In the genomic region with DNA sequence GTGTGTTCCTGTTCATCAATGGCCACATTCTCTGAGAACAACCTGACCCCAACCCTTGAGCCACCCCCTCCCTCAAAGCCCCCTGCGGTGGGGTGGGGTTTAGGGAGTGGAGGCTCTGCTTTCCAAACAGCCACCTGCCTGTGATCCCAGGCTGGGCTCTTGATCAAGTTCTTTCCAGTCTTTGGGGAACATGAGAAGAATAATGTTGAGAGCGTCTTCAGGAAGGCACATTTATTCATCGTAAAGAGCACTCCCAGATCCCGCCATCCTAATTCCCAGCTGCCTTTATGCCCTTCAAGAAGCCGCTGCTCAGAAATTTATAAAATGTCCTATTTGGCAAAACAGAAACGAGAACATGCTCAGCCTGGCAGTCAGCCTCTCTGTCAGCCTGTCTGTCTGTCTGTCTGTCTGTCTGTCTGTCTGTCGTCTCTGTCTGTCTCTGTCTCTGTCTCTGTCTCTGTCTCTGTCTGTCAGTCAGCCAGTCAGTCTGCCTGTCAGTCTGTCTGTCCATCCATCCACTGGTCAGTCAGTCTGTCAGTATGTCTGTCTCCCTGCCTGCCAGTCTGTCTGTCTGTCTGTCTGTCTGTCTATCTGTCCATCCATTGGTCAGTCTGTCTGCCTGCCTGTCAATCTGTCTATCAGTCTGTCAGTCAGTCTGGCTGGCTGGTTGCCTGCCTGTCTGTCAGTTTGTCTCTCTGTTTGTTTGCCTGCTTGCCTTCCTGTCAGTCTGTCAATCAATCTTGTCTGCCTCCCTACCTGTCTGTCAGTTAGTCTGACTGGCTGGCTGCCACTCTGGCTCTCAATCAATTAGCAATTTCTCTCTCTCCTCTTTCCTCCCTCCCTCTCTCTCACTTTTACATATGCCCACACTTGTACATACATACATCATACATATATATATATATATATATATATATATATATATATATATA, we compare ENCODE assay signal across 16 mouse cellular contexts. TPM values are rescaled to one million over a fixed set of nuclear protein-coding genes. Genes with fewer than 3 reads are reported as not detected.
"Had no signal": no experiment of that assay in that cellular context is flagged by ENCODE, and none has a peak within 500 bp of the region (broad histone marks: within the 10 kb centered on the region; RNA-seq: fewer than 3 reads in every experiment).

No protein-coding gene starts in this region.

- H3K4me1 ChIP-seq: liver, embryonic 15.5 days; stomach, embryonic 15.5 days had no signal

- H3K4me3 ChIP-seq: layer of hippocampus, adult 2 months; limb, embryonic 10.5 days; liver, embryonic 15.5 days; neural tube, embryonic 13.5 days; stomach, embryonic 15.5 days had no signal

- H3K36me3 ChIP-seq: limb, embryonic 10.5 days; liver, embryonic 15.5 days; neural tube, embryonic 13.5 days; stomach, embryonic 15.5 days had no signal

- H3K27me3 ChIP-seq: liver, embryonic 15.5 days; stomach, embryonic 15.5 days had no signal

- DNase-seq: kidney, adult 18-20 months; kidney, postnatal 10 days; kidney, postnatal 4 days; lung, adult 2 months; lung, postnatal 36 days; right cerebral cortex, postnatal 14 days; thymus, adult 2 months; thymus, postnatal 25 days had no signal

- H3K4me2 ChIP-seq: liver, embryonic 11.5 days; liver, embryonic 15.5 days; neural tube, embryonic 13.5 days; stomach, embryonic 15.5 days had no signal

- ATAC-seq: lung, postnatal 0 days had no signal

- H3K27ac ChIP-seq: layer of hippocampus, adult 2 months; limb, embryonic 10.5 days; liver, embryonic 15.5 days; stomach, embryonic 15.5 days had no signal

- H3K9ac ChIP-seq: liver, embryonic 15.5 days; neural tube, embryonic 13.5 days; stomach, embryonic 15.5 days had no signal

- H3K9me3 ChIP-seq: limb, embryonic 10.5 days; liver, embryonic 15.5 days; neural tube, embryonic 13.5 days; stomach, embryonic 15.5 days had no signal

RNA-seq across cellular contexts. Expression of a gene that starts 19.0 kb away (rescaled TPM):
- total RNA-seq: megakaryocyte progenitor cell, adult 5-6 weeks had no signal
